Mouse (Mus musculus): ENCODE measurements around the gene Ppp2r2d.

- TF ChIP-seq CTCF (IDR thresholded peaks at IDR 0.05; ENCODE audit: borderline replicate concordance, extremely low read depth, insufficient read depth, insufficient read length) (no peak), POLR2A (IDR thresholded peaks at IDR 0.05; ENCODE audit: borderline replicate concordance, extremely low read depth, insufficient read depth, insufficient read length, poor library complexity, severe bottlenecking) (no peak)
These were observed 27.1 kb downstream of the Ppp2r2d start for GRCm38 (mm10) chr7:138872956-138873355.

All from brain, embryonic 14.5 days (tissue).